Mouse (Mus musculus): ENCODE measurements at regions not wholly inside any gene's neighbourhood (a gene's known extent, or its start where the extent isn't known, plus 50 kb on each side); places are given as distances from the start of the nearest gene placed in this dataset.

DNA sequence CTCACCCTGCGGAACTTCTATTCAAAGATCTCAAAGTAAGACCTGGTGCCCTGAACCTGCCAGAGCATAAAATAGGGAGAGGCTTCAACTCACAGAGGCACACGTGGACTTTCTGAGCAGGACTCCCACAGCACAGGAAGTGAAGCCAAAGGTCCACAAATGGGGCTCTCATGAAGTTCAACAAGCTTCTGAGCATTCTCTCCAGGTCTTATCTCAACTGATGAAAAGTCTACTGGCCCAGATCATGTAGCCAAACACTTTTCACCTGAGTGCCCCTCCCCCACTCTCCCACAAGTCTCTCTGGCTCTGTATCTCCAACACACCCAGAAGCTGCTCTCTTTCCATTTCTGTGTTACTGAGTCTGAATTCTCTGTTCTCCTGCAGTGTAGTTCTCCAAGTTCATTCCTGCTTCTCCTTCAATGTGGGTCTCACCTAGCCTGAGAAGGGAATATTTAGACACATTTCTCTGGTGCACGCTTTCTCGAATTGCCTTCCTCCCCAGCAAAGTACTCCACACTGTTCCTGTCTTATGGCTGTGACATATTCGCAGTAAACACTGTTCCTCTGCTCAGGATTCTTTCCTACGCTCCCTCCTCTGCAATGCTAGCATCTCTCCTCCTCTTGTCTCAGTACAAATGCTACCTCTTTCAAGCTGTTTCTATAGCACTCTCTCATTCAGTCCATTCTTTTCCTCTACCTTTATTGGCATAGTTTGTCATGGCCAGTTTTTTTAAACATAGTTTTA is 303.4 kb upstream of the Adamts9 start:
- H3K4me1 ChIP-seq, result peaks cover 9% of the 10 kb centered on the region
- WGBS, result 55% methylated on average over 6 of the region's 6 CpGs
- no peak overlapping the region for H3K4me2 ChIP-seq
- H3K9me3 ChIP-seq, result no peaks in the 10 kb centered on the region
- no peaks in the 10 kb centered on the region for H3K27me3 ChIP-seq
- H3K4me3 ChIP-seq, result no peak overlapping the region
- H3K9ac ChIP-seq, result no peak overlapping the region
- ATAC-seq (ENCODE audit: borderline replicate concordance, extremely low read depth, low FRiP score, low TSS enrichment), result no peak
- H3K36me3 ChIP-seq, result no peaks in the 10 kb centered on the region
- 0 out of 2 replicates have a peak overlapping the region, but pooled peaks have one; percentile 20 for H3K27ac ChIP-seq

DNA sequence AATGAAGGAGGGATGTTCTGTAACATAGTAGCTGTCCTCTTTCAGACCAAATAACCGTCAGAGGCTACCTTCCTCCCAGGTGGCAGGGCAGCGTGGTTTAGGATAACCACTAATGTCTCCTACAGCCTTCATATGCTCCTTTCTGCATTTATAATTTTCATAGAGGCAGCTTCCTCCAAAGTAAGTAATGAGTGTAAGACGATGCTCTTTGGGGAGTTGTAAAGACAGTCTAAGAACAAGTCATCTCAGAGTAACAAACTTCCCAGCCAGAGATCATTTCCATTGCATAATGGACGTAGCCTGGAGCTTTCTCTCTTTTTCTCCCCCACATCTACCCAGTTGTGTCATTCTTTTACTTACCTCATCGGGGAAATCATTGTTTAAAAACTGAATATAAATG is 292.3 kb upstream of the Adamts9 start:
- no peak overlapping the region for H3K9ac ChIP-seq
- H3K27me3 ChIP-seq, result no peaks in the 10 kb centered on the region
- no peak for ATAC-seq (ENCODE audit: borderline replicate concordance, extremely low read depth, low FRiP score, low TSS enrichment)
- H3K4me2 ChIP-seq, result no peak overlapping the region
- no peaks in the 10 kb centered on the region for H3K36me3 ChIP-seq
- peaks cover 28% of the 10 kb centered on the region for H3K4me1 ChIP-seq
- H3K27ac ChIP-seq, result no peak overlapping the region
- no peaks in the 10 kb centered on the region for H3K9me3 ChIP-seq
- no peak overlapping the region for H3K4me3 ChIP-seq
- 70% methylated on average over 5 of the region's 5 CpGs for WGBS

- Histone ChIP-seq H3K4me3 (no peak overlapping the region), H3K27me3 (no peaks in the 10 kb centered on the region), H3K4me2 (no peak overlapping the region), H3K36me3 (no peaks in the 10 kb centered on the region), H3K9me3 (no peaks in the 10 kb centered on the region), H3K9ac (no peak overlapping the region), H3K4me1 (peaks cover 34% of the 10 kb centered on the region), H3K27ac (peak overlapping the region; percentile 38)
- WGBS, result 40% methylated on average over 9 of the region's 9 CpGs
- ATAC-seq (ENCODE audit: borderline replicate concordance, extremely low read depth, low FRiP score, low TSS enrichment), result peak; percentile 11; the same call in 1 of the 2 replicates
These were observed 289.3 kb upstream of the Adamts9 start for GRCm38 (mm10) chr6:93232636-93233035.

- Histone ChIP-seq H3K27me3 (no peaks in the 10 kb centered on the region), H3K27ac (0 out of 2 replicates have a peak overlapping the region, but pooled peaks have one; percentile 44), H3K9me3 (no peaks in the 10 kb centered on the region), H3K36me3 (no peaks in the 10 kb centered on the region), H3K9ac (no peak overlapping the region), H3K4me2 (no peak overlapping the region), H3K4me3 (no peak overlapping the region), H3K4me1 (peaks cover 34% of the 10 kb centered on the region)
- WGBS, result 49% methylated on average over 5 of the region's 5 CpGs
- ATAC-seq (ENCODE audit: borderline replicate concordance, extremely low read depth, low FRiP score, low TSS enrichment), result no peak
These were observed 287.2 kb upstream of the Adamts9 start for GRCm38 (mm10) chr6:93230450-93230849.

DNA sequence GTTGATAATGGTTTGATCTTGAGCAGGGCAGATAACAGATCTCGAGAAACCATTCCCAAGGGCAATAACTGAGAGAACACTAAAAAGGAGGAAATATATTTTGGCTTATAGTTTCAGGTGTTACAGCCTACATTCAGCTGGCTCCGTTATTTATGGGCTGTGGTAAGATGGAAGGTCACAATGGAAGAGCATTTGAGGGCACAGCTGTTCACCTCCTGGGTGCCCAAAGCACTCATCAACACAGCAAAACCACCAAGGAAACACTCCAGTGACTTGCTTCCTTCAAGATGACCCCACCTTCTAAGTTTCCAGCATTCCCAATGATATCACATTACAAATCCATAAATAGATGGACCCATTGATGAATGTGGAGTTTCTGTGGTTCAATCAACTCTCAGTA is 286.0 kb upstream of the Adamts9 start:
- H3K4me3 ChIP-seq, result no peak overlapping the region
- no peak overlapping the region for H3K9ac ChIP-seq
- 91% methylated on average over 2 of the region's 2 CpGs for whole genome bisulfite sequencing
- no peak overlapping the region for H3K27ac ChIP-seq
- no peak overlapping the region for H3K4me2 ChIP-seq
- H3K4me1 ChIP-seq, result peaks cover 37% of the 10 kb centered on the region
- no peaks in the 10 kb centered on the region for H3K27me3 ChIP-seq
- no peaks in the 10 kb centered on the region for H3K36me3 ChIP-seq
- no peak for ATAC-seq (ENCODE audit: borderline replicate concordance, extremely low read depth, low FRiP score, low TSS enrichment)
- no peaks in the 10 kb centered on the region for H3K9me3 ChIP-seq

- H3K9me3 ChIP-seq, result no peaks in the 10 kb centered on the region
- no peak overlapping the region for H3K9ac ChIP-seq
- peak; percentile 96 for ATAC-seq (ENCODE audit: borderline replicate concordance, extremely low read depth, low FRiP score, low TSS enrichment)
- H3K27ac ChIP-seq, result peak overlapping the region; percentile 85
- H3K4me1 ChIP-seq, result peaks cover 22% of the 10 kb centered on the region
- WGBS, result 12% methylated on average over 8 of the region's 8 CpGs
- peak overlapping the region; percentile 2; the same call in 1 of the 2 replicates for H3K4me2 ChIP-seq
- no peaks in the 10 kb centered on the region for H3K36me3 ChIP-seq
- H3K4me3 ChIP-seq, result no peak overlapping the region
- no peaks in the 10 kb centered on the region for H3K27me3 ChIP-seq
These were observed 280.6 kb upstream of the Adamts9 start for GRCm38 (mm10) chr6:93223610-93224550.

DNA sequence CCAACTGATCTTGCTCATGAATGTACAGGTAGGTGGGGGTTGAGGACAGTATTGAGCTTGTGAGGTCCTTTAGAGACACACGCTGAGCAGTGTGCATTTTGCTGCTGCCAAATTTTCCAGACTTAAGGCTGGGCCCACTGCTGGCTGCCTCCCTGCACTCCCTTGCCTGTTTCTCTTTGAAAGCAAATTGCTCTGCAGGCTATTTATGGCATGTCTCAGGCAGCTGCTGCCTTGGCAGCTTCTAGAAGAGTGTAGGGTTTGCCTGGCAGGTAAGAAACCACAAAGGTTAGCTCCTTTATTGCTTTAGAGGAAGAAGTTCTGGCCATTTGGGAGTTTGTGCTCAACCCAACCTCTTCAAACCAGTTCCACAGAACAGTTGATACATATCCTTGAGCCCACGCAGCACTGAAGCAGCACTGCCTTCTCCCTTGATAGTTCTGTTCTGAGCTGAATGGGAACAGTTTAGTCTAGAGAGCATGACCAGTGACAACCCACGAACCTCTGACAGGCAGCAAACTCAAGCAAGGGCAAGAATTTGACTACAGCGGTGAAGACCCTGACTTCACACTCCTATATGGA is 274.8 kb upstream of the Adamts9 start:
- no peak overlapping the region for H3K4me2 ChIP-seq
- peak; percentile 35; the same call in 1 of the 2 replicates for ATAC-seq (ENCODE audit: borderline replicate concordance, extremely low read depth, low FRiP score, low TSS enrichment)
- no peak overlapping the region for H3K9ac ChIP-seq
- H3K4me3 ChIP-seq, result no peak overlapping the region
- H3K27ac ChIP-seq, result no peak overlapping the region
- H3K27me3 ChIP-seq, result no peaks in the 10 kb centered on the region
- peaks cover 3% of the 10 kb centered on the region for H3K4me1 ChIP-seq
- no peaks in the 10 kb centered on the region for H3K36me3 ChIP-seq
- WGBS, result 73% methylated on average over 4 of the region's 4 CpGs
- H3K9me3 ChIP-seq, result no peaks in the 10 kb centered on the region

DNA sequence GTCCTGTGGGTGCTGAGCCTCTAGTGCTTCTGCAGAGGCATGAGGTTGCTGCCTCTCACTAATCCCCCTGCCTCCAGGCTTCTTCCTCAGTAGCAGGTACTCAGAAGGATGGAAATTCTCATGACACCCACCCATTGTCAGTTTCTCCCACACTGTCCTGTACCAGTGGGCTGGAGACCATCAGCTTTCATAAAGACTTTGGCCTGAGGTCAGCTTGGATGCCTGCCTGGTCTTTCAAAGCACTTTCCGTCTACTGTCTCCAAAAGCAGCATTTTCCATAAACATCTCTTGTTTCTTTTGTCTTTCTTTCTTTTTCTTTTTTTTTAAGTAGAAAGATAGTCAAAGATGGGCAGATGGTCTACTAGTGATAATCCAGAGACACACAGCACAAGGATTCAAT is 257.6 kb upstream of the Adamts9 start:
- H3K4me1 ChIP-seq, result no peaks in the 10 kb centered on the region; the same call in 1 of the 2 replicates
- 32% methylated on average over 1 of the region's 1 CpGs for WGBS
- H3K4me2 ChIP-seq, result no peak overlapping the region
- no peaks in the 10 kb centered on the region for H3K27me3 ChIP-seq
- H3K27ac ChIP-seq, result no peak overlapping the region
- H3K36me3 ChIP-seq, result no peaks in the 10 kb centered on the region
- no peak for ATAC-seq (ENCODE audit: borderline replicate concordance, extremely low read depth, low FRiP score, low TSS enrichment)
- H3K9ac ChIP-seq, result no peak overlapping the region
- no peak overlapping the region for H3K4me3 ChIP-seq
- no peaks in the 10 kb centered on the region for H3K9me3 ChIP-seq

- Histone ChIP-seq H3K9me3 (no peaks in the 10 kb centered on the region), H3K36me3 (no peaks in the 10 kb centered on the region), H3K4me1 (no peaks in the 10 kb centered on the region; the same call in 1 of the 2 replicates), H3K9ac (no peak overlapping the region), H3K4me3 (no peak overlapping the region), H3K27me3 (no peaks in the 10 kb centered on the region), H3K4me2 (no peak overlapping the region), H3K27ac (no peak overlapping the region)
- 60% methylated on average over 6 of the region's 6 CpGs for WGBS
- ATAC-seq (ENCODE audit: borderline replicate concordance, extremely low read depth, low FRiP score, low TSS enrichment), result no peak
These were observed 251.4 kb upstream of the Adamts9 start for GRCm38 (mm10) chr6:93194741-93195140.

GRCm38 (mm10) chr6:93192980-93193379 is 249.7 kb upstream of the Adamts9 start:
- Histone ChIP-seq H3K9me3 (no peaks in the 10 kb centered on the region), H3K27ac (no peak overlapping the region), H3K4me1 (no peaks in the 10 kb centered on the region; the same call in 1 of the 2 replicates), H3K4me2 (no peak overlapping the region), H3K4me3 (no peak overlapping the region), H3K9ac (no peak overlapping the region), H3K36me3 (no peaks in the 10 kb centered on the region), H3K27me3 (no peaks in the 10 kb centered on the region)
- WGBS, result 49% methylated on average over 2 of the region's 2 CpGs
- no peak for ATAC-seq (ENCODE audit: borderline replicate concordance, extremely low read depth, low FRiP score, low TSS enrichment)

DNA sequence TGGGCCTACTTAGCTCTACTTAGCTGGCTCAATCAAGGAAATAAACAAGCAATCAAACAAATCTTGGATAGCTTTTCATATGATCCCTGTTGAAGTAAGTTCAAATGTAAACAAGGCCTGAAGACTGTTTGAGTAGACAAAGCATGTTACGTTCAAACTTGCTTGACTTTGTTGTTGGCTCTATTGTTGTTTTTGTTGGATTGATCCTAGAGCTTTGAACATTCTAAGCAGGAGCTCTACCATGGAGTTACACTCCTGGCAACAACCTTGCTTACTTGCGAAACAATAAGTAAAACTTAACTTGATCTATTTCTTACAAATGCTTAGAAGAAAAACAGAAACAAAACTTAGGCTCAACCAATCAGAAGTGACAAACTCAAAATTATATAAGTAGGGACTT is 247.7 kb upstream of the Adamts9 start:
- Histone ChIP-seq H3K36me3 (no peaks in the 10 kb centered on the region), H3K4me1 (no peaks in the 10 kb centered on the region), H3K4me3 (no peak overlapping the region), H3K9ac (no peak overlapping the region), H3K27ac (no peak overlapping the region), H3K9me3 (no peaks in the 10 kb centered on the region), H3K4me2 (no peak overlapping the region), H3K27me3 (no peaks in the 10 kb centered on the region)
- ATAC-seq (ENCODE audit: borderline replicate concordance, extremely low read depth, low FRiP score, low TSS enrichment), result no peak
- 80% methylated on average over 2 of the region's 2 CpGs for WGBS
